Mouse (Mus musculus) frontal cortex, postnatal 25 days (tissue): ENCODE measurements around the gene Gm1043.

Experiments
- DNase-seq, 2 experiments: peaks; one replicate each; pipeline ENCODE4 v3.0.0; 2022; ENCODE audit warnings: low spot score in 2 of 2

The Gm1043 gene

GRCm38 (mm10) chr5:37066703-37067568 lies 18.2 kb upstream of the Gm1043 start:
- no peak for DNase-seq

GRCm38 (mm10) chr5:37073660-37074059 lies 11.5 kb upstream of the Gm1043 start:
- no peak for DNase-seq

GRCm38 (mm10) chr5:37076692-37077329 lies 8.4 kb upstream of the Gm1043 start:
- no peak for DNase-seq

- DNase-seq = no peak
Observed at GRCm38 (mm10) chr5:37077330-37077698, 7.9 kb upstream of the Gm1043 start.

GRCm38 (mm10) chr5:37079484-37079883 lies 5.7 kb upstream of the Gm1043 start:
- DNase-seq = no peak

- no peak for DNase-seq
Observed at GRCm38 (mm10) chr5:37080601-37081000, 4.6 kb upstream of the Gm1043 start.

- peak; percentile 63 to 68 for DNase-seq
Observed at GRCm38 (mm10) chr5:37082420-37082819, 2.8 kb upstream of the Gm1043 start.

- DNase-seq = no peak
Observed at GRCm38 (mm10) chr5:37083209-37083770, 1.9 kb upstream of the Gm1043 start.

- no peak for DNase-seq
Observed at GRCm38 (mm10) chr5:37083850-37084249, 1.3 kb upstream of the Gm1043 start.

GRCm38 (mm10) chr5:37085918-37086317 lies 748 bp downstream of the Gm1043 start:
- no peak for DNase-seq

- DNase-seq = no peak
Observed at GRCm38 (mm10) chr5:37087786-37088185, 2.6 kb downstream of the Gm1043 start.

GRCm38 (mm10) chr5:37088342-37089108 lies 3.4 kb downstream of the Gm1043 start:
- no peak for DNase-seq

GRCm38 (mm10) chr5:37091171-37091628 lies 6.0 kb downstream of the Gm1043 start:
- no peak for DNase-seq

- DNase-seq = no peak
Observed at GRCm38 (mm10) chr5:37094941-37095340, 9.8 kb downstream of the Gm1043 start.

GRCm38 (mm10) chr5:37097591-37097990 lies 12.4 kb downstream of the Gm1043 start:
- DNase-seq = no peak

GRCm38 (mm10) chr5:37100813-37101212 lies 15.6 kb downstream of the Gm1043 start:
- DNase-seq = no peak

- DNase-seq = no peak
Observed at GRCm38 (mm10) chr5:37101631-37102030, 16.5 kb downstream of the Gm1043 start.

- DNase-seq = no peak
Observed at GRCm38 (mm10) chr5:37102056-37102455, 16.9 kb downstream of the Gm1043 start.

GRCm38 (mm10) chr5:37105531-37106456 lies 20.6 kb downstream of the Gm1043 start:
- no peak for DNase-seq

GRCm38 (mm10) chr5:37107111-37107510 lies 21.9 kb downstream of the Gm1043 start:
- DNase-seq = no peak

- no peak for DNase-seq
Observed at GRCm38 (mm10) chr5:37107611-37108010, 22.4 kb downstream of the Gm1043 start.
